In genomic region chr1:74964494-74965215, GRCm38 (mm10) we compare ENCODE assay signal across 8 mouse cellular contexts. TPM values are rescaled to one million over a fixed set of nuclear protein-coding genes. Genes with fewer than 3 reads are reported as not detected.
DNase-seq lines count a peak whose midpoint lies in the region; ATAC-seq and TF ChIP-seq lines count a peak whose summit lies in the region.

No protein-coding gene starts in this region.

- no peak overlapping the region for H3K9ac ChIP-seq in lung, postnatal 0 days (replicated peaks; ENCODE audit: low read depth)

- TF ChIP-seq CTCF in lung, postnatal 0 days (IDR thresholded peaks at IDR 0.05): peak; percentile 85

- peak; percentile 85; the same call in 1 of the 2 replicates for ATAC-seq in frontal cortex, adult (ENCODE audit: low TSS enrichment)
- ATAC-seq in lung, postnatal 0 days: peak; percentile 78
- no peak for ATAC-seq in inflammation-experienced regulatory T-cells, adult 6 months

- H3K4me2 ChIP-seq in lung, postnatal 0 days (replicated peaks; ENCODE audit: low read depth, low read length): peak overlapping the region; percentile 40

- H3K27ac ChIP-seq in hindbrain, embryonic 10.5 days: peak overlapping the region; percentile 57; the same call in 1 of the 2 replicates
- no peak overlapping the region for H3K27ac ChIP-seq in lung, postnatal 0 days (ENCODE audit: low read length)

- peaks cover 8% of the 10 kb centered on the region for H3K4me1 ChIP-seq in hindbrain, embryonic 10.5 days (replicated peaks)
- 0 out of 2 replicates have a peak, but pooled peaks cover 3% of the 10 kb centered on the region for H3K4me1 ChIP-seq in lung, postnatal 0 days (ENCODE audit: insufficient read depth, low read depth, low read length)

- peak; percentile 92 for DNase-seq in NIH3T3 (ENCODE audit: low read depth)
- peak; percentile 59 for DNase-seq in cerebellum, adult 8-10 months
- peak; percentile 80 for DNase-seq in hindbrain, embryonic 10.5 days (ENCODE audit: low spot score)
- peak; percentile 25 for DNase-seq in layer of hippocampus, adult 9-10 months (ENCODE audit: low spot score)
- DNase-seq in lung, postnatal 0 days (ENCODE audit: low spot score): peak; percentile 91
- DNase-seq in retina, postnatal 7 days (ENCODE audit: low read depth, low spot score): peak; percentile 63

- TF ChIP-seq EP300 in lung, postnatal 0 days (IDR thresholded peaks at IDR 0.05): no peak

- H3K4me3 ChIP-seq in hindbrain, embryonic 10.5 days: peak overlapping the region; percentile 36
- H3K4me3 ChIP-seq in lung, postnatal 0 days (ENCODE audit: low read depth, low read length): no peak overlapping the region

- peaks cover 27% of the 10 kb centered on the region; the same call in 1 of the 2 replicates for H3K27me3 ChIP-seq in hindbrain, embryonic 10.5 days (ENCODE audit: insufficient read depth, poor library complexity, severe bottlenecking)
- no peaks in the 10 kb centered on the region for H3K27me3 ChIP-seq in lung, postnatal 0 days (replicated peaks; ENCODE audit: insufficient read depth, low read length)

- WGBS in hindbrain, embryonic 10.5 days: 18% methylated on average over 16 of the region's 16 CpGs
- 8% methylated on average over 16 of the region's 16 CpGs for WGBS in lung, postnatal 0 days

- H3K9me3 ChIP-seq in hindbrain, embryonic 10.5 days: no peaks in the 10 kb centered on the region
- no peaks in the 10 kb centered on the region for H3K9me3 ChIP-seq in lung, postnatal 0 days (ENCODE audit: low read length)

- no peaks in the 10 kb centered on the region for H3K36me3 ChIP-seq in hindbrain, embryonic 10.5 days
- no peaks in the 10 kb centered on the region for H3K36me3 ChIP-seq in lung, postnatal 0 days (ENCODE audit: insufficient read depth, low read length)

RNA-seq across cellular contexts. Expression of gene Ihh, which starts 13.2 kb away (rescaled TPM):
- 0.12 TPM in 2 replicates for polyA plus RNA-seq in hindbrain, embryonic 10.5 days (2016; fragmentation: Nextera tagmentation; extraction: Ambion mirVana)
- 0.10 and 0.16 TPM in 2 replicates for polyA plus RNA-seq in lung, postnatal 0 days (2015; fragmentation: Nextera tagmentation; extraction: Ambion mirVana)
- polyA plus RNA-seq in inflammation-experienced regulatory T-cells, adult 6 months (2017; shearing (Covaris generic)): not detected

RNA-seq across cellular contexts. Expression of gene Cfap65, which starts 29.3 kb away (rescaled TPM):
- 0.50 and 1.7 TPM in 2 replicates for polyA plus RNA-seq in hindbrain, embryonic 10.5 days (2016; fragmentation: Nextera tagmentation; extraction: Ambion mirVana)
- 2.0 and 2.3 TPM in 2 replicates for polyA plus RNA-seq in lung, postnatal 0 days (2015; fragmentation: Nextera tagmentation; extraction: Ambion mirVana)
- polyA plus RNA-seq in inflammation-experienced regulatory T-cells, adult 6 months (2017; shearing (Covaris generic)): not detected

Comparison
In these comparisons a context has a peak if more than half of its experiments do, and no peak if none do; other contexts are left out.
1. DNase-seq: peak in every context shown above with its lines; median percentile 92 in NIH3T3; 91 in lung, postnatal 0 days; 80 in hindbrain, embryonic 10.5 days; 63 in retina, postnatal 7 days; 59 in cerebellum, adult 8-10 months; 25 in layer of hippocampus, adult 9-10 months.